Mouse (Mus musculus) lung, embryonic 14.5 days (tissue): Measurements from ENCODE around the gene Gpr155. TPM values are rescaled to one million over a fixed set of nuclear protein-coding genes. Genes with fewer than 3 reads are reported as not detected.

Experiments
- ATAC-seq: fragments of 200-750 bp; cut with Nextera tagmentation; 2 replicates; pipeline ENCODE4 v1.8.0; 2017; ENCODE audit warnings: mild to moderate bottlenecking, moderate TSS enrichment, moderate library complexity; ENCODE audit not compliant: insufficient read depth
- DNase-seq: peaks from one replicate; pipeline ENCODE4 v3.0.0-alpha.2; 2015
- H3K27ac ChIP-seq: fragments of 300-500 bp; sonication (generic); 2 replicates; pipeline ENCODE4 v1.5.1; 2014; ENCODE audit warnings: low read depth, mild to moderate bottlenecking, moderate library complexity
- H3K27me3 ChIP-seq: fragments of 300-500 bp; sonication (generic); 2 replicates; pipeline ENCODE4 v1.6.1; 2014; ENCODE audit warnings: low read length, control low read depth; ENCODE audit not compliant: insufficient read depth
- H3K36me3 ChIP-seq: fragments of 300-500 bp; sonication (generic); 2 replicates; pipeline ENCODE4 v1.6.1; 2014; ENCODE audit warnings: control low read depth; ENCODE audit not compliant: insufficient read depth
- H3K4me1 ChIP-seq: fragments of 300-500 bp; sonication (generic); 2 replicates; pipeline ENCODE4 v1.6.1; 2014; ENCODE audit warnings: antibody characterized with exemption, control low read depth; ENCODE audit not compliant: insufficient read depth
- H3K4me2 ChIP-seq: fragments of 300-500 bp; sonication (generic); 2 replicates; pipeline ENCODE4 v1.6.1; 2014; ENCODE audit warnings: mild to moderate bottlenecking
- H3K4me3 ChIP-seq: fragments of 300-500 bp; sonication (generic); 2 replicates; pipeline ENCODE4 v1.5.1; 2014; ENCODE audit warnings: low read depth, low read length
- H3K9ac ChIP-seq: fragments of 300-500 bp; sonication (generic); 2 replicates; pipeline ENCODE4 v1.6.1; 2014
- H3K9me3 ChIP-seq: fragments of 300-500 bp; sonication (generic); 2 replicates; pipeline ENCODE4 v1.6.1; 2016; ENCODE audit warnings: low read depth, low read length, control low read depth
- CTCF ChIP-seq: IDR thresholded peaks from 2 replicates; pipeline ENCODE4 v1.5.1; 2016; ENCODE audit warnings: antibody characterized with exemption, low read depth
- WGBS: fragments of 180-500 bp; shearing (Covaris S2); extraction: QIAGEN DNeasy Blood & Tissue Kit; methylation state at CpG from one replicate; pipeline ENCODE4 v1.1.7; 2014; 5-methylcytosine and 5-hydroxymethylcytosine counted together
- polyA plus RNA-seq: library from polyadenylated mRNA; unstranded; fragments of >200 nt; fragmentation: Nextera tagmentation; extraction: Ambion mirVana; gene quantifications from 2 replicates; pipeline ENCODE4 v1.2.1, GENCODE M21; 2014

Gpr155 gene
- polyA plus RNA-seq, 1 experiment from 2014 or later: 6.2 TPM

- H3K4me2 ChIP-seq: peak overlapping the region; percentile 28
- 74% methylated on average over 6 of the region's 6 CpGs for WGBS
These were observed 38.2 kb downstream of the Gpr155 start for GRCm38 (mm10) chr2:73348221-73348620.

GRCm38 (mm10) chr2:73347766-73348165 is 38.6 kb downstream of the Gpr155 start:
- 41% methylated on average over 9 of the region's 9 CpGs for WGBS
- ATAC-seq (no peak), DNase-seq (peak; percentile 26)
- Histone ChIP-seq H3K9ac (no peak overlapping the region), H3K27me3 (no peaks in the 10 kb centered on the region), H3K27ac (no peak overlapping the region), H3K9me3 (no peaks in the 10 kb centered on the region), H3K4me3 (no peak overlapping the region), H3K4me1 (peaks cover 3% of the 10 kb centered on the region; the same call in 1 of the 2 replicates), H3K4me2 (peak overlapping the region; percentile 28), H3K36me3 (no peaks in the 10 kb centered on the region)
- no peak for TF ChIP-seq CTCF

More at GRCm38 (mm10) chr2:73348221-73348620, 38.2 kb downstream of the Gpr155 start:
- no peak overlapping the region for H3K27ac ChIP-seq
- H3K36me3 ChIP-seq: no peaks in the 10 kb centered on the region
- no peak for TF ChIP-seq CTCF
- H3K4me3 ChIP-seq: no peak overlapping the region
- H3K27me3 ChIP-seq: no peaks in the 10 kb centered on the region
- ATAC-seq (no peak), DNase-seq (no peak)
- H3K9me3 ChIP-seq: no peaks in the 10 kb centered on the region
- no peak overlapping the region for H3K9ac ChIP-seq
- peaks cover 3% of the 10 kb centered on the region; the same call in 1 of the 2 replicates for H3K4me1 ChIP-seq

GRCm38 (mm10) chr2:73347136-73347535 is 39.2 kb downstream of the Gpr155 start:
- Histone ChIP-seq H3K36me3 (no peaks in the 10 kb centered on the region), H3K4me2 (no peak overlapping the region), H3K27ac (no peak overlapping the region), H3K9me3 (no peaks in the 10 kb centered on the region), H3K27me3 (no peaks in the 10 kb centered on the region), H3K9ac (no peak overlapping the region), H3K4me1 (peaks cover 3% of the 10 kb centered on the region; the same call in 1 of the 2 replicates), H3K4me3 (no peak overlapping the region)
- ATAC-seq (no peak), DNase-seq (peak; percentile 7)
- TF ChIP-seq CTCF: no peak
- WGBS: 52% methylated on average over 6 of the region's 6 CpGs

- H3K27me3 ChIP-seq: no peaks in the 10 kb centered on the region
- H3K9ac ChIP-seq: no peak overlapping the region
These were observed 39.9 kb downstream of the Gpr155 start for GRCm38 (mm10) chr2:73346345-73347086.

GRCm38 (mm10) chr2:73345204-73345603 is 41.2 kb downstream of the Gpr155 start:
- Histone ChIP-seq H3K27ac (no peak overlapping the region), H3K9me3 (no peaks in the 10 kb centered on the region), H3K36me3 (no peaks in the 10 kb centered on the region), H3K4me2 (no peak overlapping the region), H3K4me1 (peaks cover 3% of the 10 kb centered on the region; the same call in 1 of the 2 replicates), H3K4me3 (no peak overlapping the region), H3K27me3 (no peaks in the 10 kb centered on the region), H3K9ac (no peak overlapping the region)
- no peak for DNase-seq
- WGBS: 83% methylated on average over 4 of the region's 4 CpGs
- no peak for ATAC-seq
- TF ChIP-seq CTCF: no peak

More at GRCm38 (mm10) chr2:73346345-73347086, 39.9 kb downstream of the Gpr155 start:
- Histone ChIP-seq H3K27ac (no peak overlapping the region), H3K4me1 (peaks cover 3% of the 10 kb centered on the region; the same call in 1 of the 2 replicates), H3K4me2 (no peak overlapping the region), H3K9me3 (no peaks in the 10 kb centered on the region), H3K4me3 (no peak overlapping the region), H3K36me3 (no peaks in the 10 kb centered on the region)
- no peak for TF ChIP-seq CTCF
- peak; percentile 18 for DNase-seq
- 52% methylated on average over 13 of the region's 13 CpGs for WGBS
- 0 out of 2 replicates have a peak, but pooled peaks have one; percentile 28 for ATAC-seq

GRCm38 (mm10) chr2:73343701-73344100 is 42.7 kb downstream of the Gpr155 start:
- no peak for TF ChIP-seq CTCF
- ATAC-seq (peak; percentile 49; the same call in 1 of the 2 replicates), DNase-seq (peak; percentile 68)
- WGBS: 53% methylated on average over 5 of the region's 5 CpGs
- no peak overlapping the region for H3K9ac ChIP-seq
- H3K27ac ChIP-seq: no peak overlapping the region
- H3K4me1 ChIP-seq: peaks cover 3% of the 10 kb centered on the region; the same call in 1 of the 2 replicates
- no peaks in the 10 kb centered on the region for H3K36me3 ChIP-seq
- H3K27me3 ChIP-seq: no peaks in the 10 kb centered on the region
- no peaks in the 10 kb centered on the region for H3K9me3 ChIP-seq
- H3K4me3 ChIP-seq: no peak overlapping the region
- 0 out of 2 replicates have a peak overlapping the region, but pooled peaks have one; percentile 2 for H3K4me2 ChIP-seq

- no peak overlapping the region for H3K4me3 ChIP-seq
- no peaks in the 10 kb centered on the region for H3K36me3 ChIP-seq
- H3K9ac ChIP-seq: no peak overlapping the region
- H3K9me3 ChIP-seq: no peaks in the 10 kb centered on the region
- no peak overlapping the region for H3K27ac ChIP-seq
- TF ChIP-seq CTCF: no peak
- ATAC-seq (no peak), DNase-seq (no peak)
- H3K4me1 ChIP-seq: no peaks in the 10 kb centered on the region
- H3K4me2 ChIP-seq: no peak overlapping the region
- no peaks in the 10 kb centered on the region for H3K27me3 ChIP-seq
- WGBS: 70% methylated on average over 8 of the region's 8 CpGs
These were observed 48.0 kb downstream of the Gpr155 start for GRCm38 (mm10) chr2:73338415-73338814.
